Mouse (Mus musculus): ENCODE measurements around the gene Ptma. TPM values are rescaled to one million over a fixed set of nuclear protein-coding genes. Genes with fewer than 3 reads are reported as not detected.
"Not testable (repeated sequence)": the region's sequence is repeated elsewhere in the genome, so short reads cannot be mapped to it uniquely, and the experiment has no call there.

The Ptma gene
- total RNA-seq (2014; fragmentation: Nextera tagmentation), result 3,814 and 3,953 TPM in 2 replicates
- 7,771 and 8,789 TPM in 2 replicates for total RNA-seq (2017)

DNA sequence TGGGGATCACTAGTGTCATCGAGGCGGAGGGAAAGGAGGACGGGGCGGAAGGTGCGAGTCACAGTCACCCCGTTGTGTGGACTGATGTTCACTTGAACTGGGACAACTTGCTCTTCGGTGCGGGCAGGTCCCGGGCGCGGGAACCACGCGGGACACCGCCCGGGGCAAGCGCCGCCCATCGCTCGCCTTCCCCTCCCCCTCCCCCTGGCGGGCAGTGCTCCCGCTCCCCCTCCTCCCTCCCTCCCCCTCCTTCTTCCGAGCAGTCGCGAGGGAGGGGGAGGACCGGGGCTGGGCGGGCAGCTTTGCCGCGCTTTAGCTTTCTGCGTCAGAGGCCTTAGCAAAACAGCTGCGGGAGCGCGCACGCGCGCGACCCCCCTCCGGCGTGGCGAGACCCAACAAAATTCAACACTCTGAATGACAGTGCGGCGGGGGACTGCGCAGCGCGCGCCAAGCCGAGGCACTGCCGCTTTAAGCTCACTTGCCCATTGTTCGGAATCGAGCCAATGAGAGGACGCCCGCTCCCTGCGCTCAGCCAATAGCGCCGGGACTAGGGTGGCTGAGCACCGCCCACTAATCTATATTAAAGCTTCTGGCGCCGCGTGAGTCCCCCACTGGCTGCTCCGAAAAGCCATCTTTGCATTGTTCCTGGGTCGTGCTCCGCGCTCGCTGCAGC is at the start of gene Ptma:
Gene Ptma, plus strand, starts transcription at position 611 of the 673 bp plus-strand sequence.
- ATAC-seq (replicated peaks; ENCODE audit: poor library complexity, severe bottlenecking), result peak; percentile 42

DNA sequence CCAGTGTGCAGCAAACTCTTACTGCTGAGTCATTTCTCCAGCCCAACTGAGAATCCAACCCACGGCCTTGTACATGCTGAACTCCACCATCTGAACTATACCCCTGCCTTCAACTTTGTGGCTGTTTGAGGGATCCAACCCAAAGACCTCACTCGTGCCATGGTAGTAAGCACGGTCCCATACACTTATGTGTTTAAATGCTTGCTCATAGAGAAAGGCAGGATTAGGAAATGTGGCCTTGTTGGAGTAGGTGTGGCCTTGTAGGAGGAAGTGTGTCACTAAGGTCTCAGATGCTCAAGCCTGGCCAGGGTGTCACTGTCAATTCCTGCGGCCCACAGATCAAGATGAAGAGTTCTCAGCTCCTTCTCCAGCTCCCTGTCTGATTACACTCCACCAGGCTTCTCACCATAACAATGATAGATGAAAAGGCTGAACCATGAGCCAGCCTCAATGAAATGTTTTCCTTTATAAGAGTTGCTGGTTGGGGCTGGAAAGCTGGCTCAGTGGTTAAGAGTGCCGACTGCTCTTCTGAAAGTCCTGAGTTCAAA is 48.7 kb upstream of the Ptma start:
- peak; percentile 15; the same call in 1 of the 2 replicates for ATAC-seq (replicated peaks; ENCODE audit: poor library complexity, severe bottlenecking)

DNA sequence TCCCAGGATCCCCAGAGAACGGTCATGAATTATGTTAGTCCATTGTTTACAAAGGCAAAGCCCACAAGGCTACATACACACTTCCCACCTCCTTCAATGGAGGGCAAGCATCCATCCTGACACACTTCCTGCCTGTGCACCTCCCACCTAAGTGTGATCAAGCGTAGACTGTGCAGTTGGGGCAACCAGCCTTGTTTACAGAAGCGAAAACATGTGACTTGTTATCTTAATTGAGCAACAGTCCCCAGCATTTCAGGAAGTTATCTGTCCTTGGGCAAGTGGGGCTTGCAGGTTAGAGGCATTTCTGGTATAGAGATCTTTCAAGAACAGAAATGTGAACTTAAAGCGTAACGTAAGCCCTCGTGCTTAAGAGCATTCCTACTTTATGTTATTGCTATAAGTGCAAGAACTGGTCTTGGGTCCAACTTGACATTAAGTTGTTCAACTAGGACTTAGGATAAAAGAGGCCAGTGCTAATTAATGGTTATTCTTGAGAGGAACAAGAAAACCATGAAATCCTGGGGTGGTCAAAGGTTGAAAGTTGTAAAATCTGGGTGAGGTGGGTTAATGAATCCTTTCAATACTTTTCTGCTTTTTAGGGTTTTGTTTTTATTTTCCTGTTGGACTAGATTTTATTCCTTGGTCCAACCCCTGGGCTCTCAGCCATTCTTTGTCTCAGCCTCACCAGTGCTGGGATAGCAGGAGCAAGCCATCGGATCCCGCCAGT is 47.3 kb upstream of the Ptma start:
- peak; percentile 98 for ATAC-seq (replicated peaks; ENCODE audit: poor library complexity, severe bottlenecking)

DNA sequence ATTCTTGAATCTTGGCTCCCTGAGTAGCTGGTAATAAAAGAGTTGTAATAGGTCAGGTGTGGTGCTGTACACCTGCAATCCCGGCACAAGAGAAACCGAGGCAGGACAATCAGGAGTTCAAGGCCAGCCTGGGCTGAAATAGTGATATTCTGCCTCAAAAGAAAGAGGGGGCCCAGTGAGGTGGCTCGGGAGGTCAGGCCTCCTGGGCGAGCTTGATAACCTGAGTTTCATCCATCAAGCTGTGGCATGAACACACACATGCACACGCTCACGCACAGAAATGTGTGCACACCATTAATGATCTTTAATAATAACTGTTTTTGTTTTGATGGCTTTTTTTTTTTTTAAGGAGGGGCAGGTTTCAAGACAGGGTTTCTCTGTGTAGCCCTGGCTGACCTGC is 46.2 kb upstream of the Ptma start:
- ATAC-seq (replicated peaks; ENCODE audit: poor library complexity, severe bottlenecking), result no peak

DNA sequence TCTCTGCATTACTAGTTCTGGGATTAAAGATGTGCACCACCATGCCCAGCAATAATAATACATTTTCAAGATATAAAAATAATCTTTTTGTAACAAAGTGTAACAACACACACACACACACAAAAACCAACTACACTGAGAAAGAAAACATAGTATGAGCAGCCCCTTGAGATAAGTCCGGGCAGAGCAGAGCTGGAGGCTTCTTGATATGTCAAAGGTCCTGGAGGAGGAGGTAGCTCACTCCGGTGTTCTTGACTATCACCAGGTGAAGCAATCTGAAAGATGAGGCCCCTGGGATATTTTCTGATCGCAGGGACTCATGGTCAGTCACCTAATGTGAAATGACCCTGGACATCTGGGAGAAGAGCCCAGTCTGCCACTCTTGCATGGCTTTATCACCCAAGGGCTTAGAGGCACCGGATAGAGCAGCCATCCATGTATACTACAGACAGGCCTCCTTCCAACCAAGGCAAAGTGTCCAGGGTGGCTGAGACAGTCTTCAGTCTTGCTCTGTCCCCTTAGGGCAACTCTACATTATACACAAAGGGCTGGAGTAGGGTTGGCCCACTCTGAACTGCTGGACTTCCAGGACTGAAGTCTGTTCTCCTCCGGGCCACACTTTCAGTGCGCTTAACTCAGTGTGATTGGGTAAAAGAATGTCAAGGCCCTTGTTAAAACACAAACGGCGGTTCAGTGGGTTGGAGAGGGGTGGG is 45.6 kb upstream of the Ptma start:
- no peak for ATAC-seq (replicated peaks; ENCODE audit: poor library complexity, severe bottlenecking)

DNA sequence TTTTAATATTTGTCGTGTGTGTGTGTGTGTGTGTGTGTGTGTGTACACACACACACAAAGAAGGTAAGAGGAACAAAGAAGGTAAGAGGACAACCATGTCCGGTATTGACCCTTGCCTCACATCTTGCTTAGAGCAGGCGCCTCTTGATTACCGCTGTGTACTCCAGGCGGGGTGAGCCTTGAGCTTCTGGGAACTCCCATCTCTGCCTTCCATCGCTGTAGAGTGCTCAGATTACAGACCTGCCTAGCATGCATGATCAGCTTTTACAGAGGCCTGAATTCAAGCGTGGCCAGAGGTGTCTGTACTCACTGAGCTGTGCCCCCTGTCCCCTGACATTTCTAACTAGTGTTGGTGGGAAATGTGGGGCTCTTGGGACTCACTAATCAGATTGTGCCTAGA is 45.1 kb upstream of the Ptma start:
- no peak for ATAC-seq (replicated peaks; ENCODE audit: poor library complexity, severe bottlenecking)

DNA sequence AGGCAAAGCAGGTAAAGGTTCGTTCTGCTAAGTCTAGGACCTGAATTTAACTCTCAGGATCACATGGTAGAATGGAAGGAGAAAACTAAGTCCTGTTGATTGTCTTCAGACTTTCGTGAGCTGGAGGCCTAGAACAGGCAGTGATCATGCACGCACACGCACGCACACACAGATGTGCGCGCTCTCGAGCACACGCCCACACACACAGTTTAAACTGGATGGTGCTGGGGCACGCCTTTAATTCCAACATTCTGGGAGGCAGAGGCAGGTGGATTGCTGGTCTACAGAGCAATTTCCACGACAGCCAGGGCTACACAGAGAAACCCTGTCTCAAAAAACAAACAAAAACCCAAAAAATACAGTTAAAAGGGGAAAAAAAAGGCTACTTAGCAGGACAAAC is 44.2 kb upstream of the Ptma start:
- ATAC-seq (replicated peaks; ENCODE audit: poor library complexity, severe bottlenecking), result no peak

DNA sequence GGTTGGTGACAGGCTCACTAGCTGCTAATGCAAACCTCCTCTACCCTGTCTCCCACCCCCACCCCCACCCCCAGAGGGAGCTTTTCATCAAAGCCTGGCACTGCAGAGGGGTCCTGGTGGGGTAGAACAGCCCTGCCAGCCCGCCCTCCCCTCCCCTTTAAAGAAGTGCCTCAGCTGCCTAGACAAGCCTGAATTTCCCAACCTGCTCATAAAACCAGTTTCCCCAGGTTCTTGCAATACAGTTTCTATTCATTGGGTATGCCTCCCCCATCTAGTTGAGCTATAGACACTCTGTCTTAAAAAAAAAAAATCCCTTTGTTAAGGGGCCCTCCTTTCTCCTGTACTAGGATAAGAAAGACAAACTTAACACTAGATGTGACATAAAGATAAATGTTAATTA is 43.8 kb upstream of the Ptma start:
- ATAC-seq (replicated peaks; ENCODE audit: poor library complexity, severe bottlenecking), result no peak

DNA sequence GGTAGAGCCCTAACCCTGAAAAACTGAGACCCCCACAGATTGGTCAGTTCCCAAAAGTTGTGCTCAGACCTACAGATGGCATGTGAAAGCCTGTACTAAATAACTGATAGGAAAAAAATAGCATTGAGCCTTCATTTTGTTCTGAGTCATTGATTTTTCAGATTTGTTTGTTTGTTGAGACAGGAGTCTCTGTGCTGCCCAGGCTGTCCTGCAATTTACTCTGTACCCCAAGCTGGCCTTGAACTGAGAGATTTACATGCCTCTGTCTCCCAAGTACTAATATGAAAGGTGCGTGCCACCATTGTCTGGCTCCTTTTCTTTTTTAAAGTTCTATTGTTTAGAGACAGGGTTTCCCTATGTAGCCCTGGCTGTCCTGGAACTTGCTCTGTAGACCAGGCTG is 41.2 kb upstream of the Ptma start:
- no peak for ATAC-seq (replicated peaks; ENCODE audit: poor library complexity, severe bottlenecking)

DNA sequence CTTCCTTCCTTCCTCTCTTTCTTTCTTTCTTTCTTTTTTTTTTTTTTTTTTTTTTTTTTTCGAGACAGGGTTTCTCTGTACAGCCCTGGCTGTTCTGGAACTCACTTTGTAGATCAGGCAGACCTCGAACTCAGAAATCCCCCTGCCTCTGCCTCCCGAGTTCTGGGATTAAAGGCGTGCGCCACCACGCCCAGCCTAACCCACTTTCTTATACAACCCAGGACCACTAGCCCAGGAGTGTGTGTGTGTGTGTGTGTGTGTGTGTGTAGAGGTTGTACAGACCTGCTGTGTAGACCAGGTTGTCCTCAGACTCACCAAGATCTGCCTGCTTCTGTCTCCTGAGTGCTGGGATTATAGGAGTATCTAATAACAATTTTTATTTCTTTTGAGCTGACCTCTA is 40.7 kb upstream of the Ptma start:
- ATAC-seq (replicated peaks; ENCODE audit: poor library complexity, severe bottlenecking), result not testable (repeated sequence)

DNA sequence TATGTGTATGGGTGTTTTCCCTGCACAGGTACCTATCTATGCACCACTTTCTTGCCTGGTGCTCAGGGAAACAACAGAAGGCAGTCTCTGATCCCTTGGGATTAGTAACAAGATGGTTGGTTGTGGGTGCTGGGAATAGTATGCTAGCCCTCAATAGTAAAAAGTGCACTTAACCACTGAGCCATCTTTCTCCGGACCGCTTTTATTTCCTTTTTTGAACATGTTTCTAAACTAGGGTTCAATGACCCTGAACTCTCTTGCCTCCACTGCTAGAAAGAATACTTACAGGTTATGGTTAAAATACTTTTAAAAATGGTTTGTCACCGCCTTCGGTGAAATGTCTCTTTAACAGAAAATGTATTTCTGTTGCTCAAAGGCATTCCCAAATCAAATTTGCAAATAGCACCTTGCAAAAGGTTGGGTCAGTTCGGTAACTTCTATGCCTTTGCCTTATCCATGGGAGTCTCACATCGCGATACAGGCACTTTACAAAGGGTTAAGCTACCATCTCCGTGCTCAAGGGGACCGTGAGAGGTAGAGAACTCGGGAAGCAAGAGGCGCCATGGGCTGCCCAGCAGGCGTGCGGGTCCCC is 39.7 kb upstream of the Ptma start:
- no peak for ATAC-seq (replicated peaks; ENCODE audit: poor library complexity, severe bottlenecking)

DNA sequence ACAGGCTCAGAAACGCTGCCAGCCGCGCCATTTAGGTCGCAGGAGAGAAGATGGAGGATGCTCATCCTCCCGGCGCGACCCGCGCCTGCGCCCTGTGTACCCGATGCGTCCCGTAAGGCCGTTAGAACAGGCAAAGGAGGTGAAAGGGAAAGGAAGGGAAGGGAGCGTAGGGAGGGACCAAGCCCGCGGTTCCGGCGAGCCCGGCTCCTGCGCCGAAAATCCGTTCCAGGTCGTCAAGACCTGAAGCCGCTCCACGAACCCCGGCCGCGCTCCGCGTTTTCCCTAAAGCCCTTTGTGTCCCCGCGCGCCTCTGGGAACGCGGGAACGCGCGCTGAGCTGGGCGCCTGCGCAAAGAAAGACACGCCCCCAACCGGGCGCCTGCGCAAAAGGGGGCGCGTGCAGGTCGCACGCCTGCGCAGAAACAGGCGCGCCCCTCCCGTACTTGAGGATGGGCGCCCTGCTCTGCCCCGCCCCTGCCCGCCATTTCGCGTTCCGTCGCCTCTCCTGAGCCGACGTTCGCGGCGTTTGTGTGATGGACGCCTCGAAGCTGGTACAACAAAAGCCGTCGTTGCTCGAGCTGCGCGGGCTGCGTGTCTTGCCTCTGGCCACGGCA is 39.1 kb upstream of the Ptma start:
- peak; percentile 90 for ATAC-seq (replicated peaks; ENCODE audit: poor library complexity, severe bottlenecking)

DNA sequence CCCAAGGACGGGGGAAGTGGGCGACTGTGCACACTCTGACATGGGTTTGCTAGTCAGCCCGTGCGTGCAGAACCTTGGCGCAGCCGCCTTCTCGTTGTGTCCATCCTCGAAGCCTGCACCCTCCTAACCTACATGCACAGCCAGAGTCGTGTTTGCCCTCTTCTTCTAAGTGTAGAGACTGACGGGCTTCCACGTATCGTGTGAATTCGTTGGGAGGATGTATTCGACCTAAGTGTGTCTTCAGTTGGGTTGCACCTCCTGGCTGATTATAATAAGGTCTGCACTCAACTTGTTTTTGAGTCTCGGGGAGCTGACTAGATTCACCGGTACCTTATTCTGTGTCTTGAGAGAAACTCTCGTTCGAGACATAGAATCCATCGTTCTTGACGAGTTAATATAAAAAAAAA is 38.6 kb upstream of the Ptma start:
- no peak; the same call in 1 of the 2 replicates for ATAC-seq (replicated peaks; ENCODE audit: poor library complexity, severe bottlenecking)

DNA sequence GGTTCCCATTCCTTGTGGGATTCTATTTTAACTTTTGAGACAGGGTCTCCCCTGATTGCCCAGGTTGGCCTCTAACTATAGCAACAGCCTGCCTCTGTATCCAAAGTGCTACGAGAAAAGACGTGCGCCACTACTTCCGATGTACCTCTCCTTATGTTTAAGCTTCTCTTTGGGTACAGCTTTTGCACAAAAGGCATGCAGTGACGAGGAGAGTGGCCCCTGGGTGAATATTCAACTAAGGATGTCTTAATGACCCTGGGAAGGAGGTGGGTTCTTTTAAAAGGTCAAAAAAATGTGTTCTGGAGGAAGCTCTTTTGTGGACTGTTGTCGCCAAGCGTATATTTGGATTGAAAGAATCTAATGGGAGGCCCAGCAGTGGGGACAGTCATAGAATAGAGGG is 38.2 kb upstream of the Ptma start:
- ATAC-seq (replicated peaks; ENCODE audit: poor library complexity, severe bottlenecking), result no peak

DNA sequence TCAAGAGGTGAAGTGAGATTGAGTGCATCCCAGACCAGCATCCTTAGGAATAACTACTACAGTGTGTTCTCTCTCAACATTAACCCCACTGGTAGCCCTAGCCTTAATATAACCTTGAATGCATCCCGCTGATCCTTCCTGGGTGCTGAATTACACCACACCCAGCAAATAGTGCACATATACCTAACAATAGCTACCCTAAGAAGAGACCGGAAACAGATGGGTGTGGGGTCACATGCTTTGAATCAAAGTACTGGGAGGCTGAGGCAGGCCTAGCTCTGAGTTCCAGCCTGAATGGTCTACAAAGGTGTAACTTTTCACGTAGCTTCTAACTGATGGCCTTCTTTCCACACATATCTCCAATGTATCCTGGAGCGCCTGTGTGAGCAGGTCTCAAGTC is 37.8 kb upstream of the Ptma start:
- ATAC-seq (replicated peaks; ENCODE audit: poor library complexity, severe bottlenecking), result no peak

DNA sequence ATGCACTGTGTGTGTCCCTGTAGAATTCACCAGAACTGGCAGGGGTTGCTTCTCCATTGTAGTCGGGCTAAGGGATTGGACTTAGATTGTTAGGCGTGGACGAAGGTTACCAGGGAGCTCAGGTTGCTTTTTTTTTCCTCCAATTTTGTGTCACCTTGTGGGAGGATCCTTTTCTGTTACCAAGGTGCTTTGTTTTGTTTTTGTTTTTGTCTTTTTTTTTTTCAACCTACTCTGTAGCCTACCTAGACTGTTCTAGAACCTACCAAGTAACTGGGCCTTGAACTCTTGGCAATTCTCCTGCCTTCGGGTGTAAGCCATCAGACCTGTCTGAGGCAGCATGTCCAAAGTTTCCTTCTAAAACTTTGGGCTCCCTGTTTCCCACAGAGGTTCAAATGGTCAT is 36.6 kb upstream of the Ptma start:
- no peak for ATAC-seq (replicated peaks; ENCODE audit: poor library complexity, severe bottlenecking)

DNA sequence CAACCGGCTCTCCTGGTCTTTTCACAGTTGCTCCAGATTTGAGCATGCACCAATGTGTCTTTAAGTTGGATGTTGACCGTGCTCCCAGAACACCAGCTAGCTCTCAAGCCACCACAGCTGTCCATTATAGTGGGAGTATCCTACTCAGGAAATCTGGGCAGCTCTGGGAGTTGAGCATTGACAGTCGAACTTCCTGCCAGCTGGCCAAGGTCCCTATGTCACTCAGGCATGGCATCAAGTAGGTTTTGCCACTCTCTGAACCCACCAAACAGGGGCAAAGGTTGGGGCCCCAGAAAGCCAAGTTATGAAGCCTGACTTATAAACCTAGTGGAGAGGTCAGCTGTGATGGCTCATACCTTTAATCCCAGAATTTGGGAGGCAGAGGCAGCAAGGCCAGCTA is 35.8 kb upstream of the Ptma start:
- no peak for ATAC-seq (replicated peaks; ENCODE audit: poor library complexity, severe bottlenecking)

DNA sequence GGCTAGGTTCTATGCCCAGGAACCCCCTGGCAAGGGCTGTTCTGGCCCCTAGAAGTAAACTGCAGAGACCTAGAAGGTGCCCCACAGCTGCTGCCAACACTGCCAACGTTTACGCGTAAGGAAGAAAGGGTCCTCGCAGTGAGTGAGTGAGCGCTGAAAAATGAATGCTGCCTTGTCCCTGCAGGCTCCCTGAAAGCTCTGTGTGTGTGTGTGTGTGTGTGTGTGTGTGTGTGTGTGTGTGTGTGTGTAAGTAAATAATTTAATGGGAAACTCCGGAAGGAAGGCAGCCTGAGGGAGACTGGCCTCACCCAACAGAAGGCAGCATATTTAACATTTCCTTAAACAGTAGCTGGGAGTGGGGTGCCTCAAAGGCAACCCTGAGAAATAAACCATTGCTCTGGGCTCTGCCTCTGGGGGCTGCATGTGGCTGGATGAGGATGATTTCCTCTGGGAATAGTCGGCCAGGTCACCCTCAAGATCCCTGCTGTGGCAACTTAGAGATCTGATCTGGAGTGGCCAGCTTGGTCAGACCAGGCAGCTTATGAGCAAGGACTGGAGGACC is 34.9 kb upstream of the Ptma start:
- no peak for ATAC-seq (replicated peaks; ENCODE audit: poor library complexity, severe bottlenecking)

DNA sequence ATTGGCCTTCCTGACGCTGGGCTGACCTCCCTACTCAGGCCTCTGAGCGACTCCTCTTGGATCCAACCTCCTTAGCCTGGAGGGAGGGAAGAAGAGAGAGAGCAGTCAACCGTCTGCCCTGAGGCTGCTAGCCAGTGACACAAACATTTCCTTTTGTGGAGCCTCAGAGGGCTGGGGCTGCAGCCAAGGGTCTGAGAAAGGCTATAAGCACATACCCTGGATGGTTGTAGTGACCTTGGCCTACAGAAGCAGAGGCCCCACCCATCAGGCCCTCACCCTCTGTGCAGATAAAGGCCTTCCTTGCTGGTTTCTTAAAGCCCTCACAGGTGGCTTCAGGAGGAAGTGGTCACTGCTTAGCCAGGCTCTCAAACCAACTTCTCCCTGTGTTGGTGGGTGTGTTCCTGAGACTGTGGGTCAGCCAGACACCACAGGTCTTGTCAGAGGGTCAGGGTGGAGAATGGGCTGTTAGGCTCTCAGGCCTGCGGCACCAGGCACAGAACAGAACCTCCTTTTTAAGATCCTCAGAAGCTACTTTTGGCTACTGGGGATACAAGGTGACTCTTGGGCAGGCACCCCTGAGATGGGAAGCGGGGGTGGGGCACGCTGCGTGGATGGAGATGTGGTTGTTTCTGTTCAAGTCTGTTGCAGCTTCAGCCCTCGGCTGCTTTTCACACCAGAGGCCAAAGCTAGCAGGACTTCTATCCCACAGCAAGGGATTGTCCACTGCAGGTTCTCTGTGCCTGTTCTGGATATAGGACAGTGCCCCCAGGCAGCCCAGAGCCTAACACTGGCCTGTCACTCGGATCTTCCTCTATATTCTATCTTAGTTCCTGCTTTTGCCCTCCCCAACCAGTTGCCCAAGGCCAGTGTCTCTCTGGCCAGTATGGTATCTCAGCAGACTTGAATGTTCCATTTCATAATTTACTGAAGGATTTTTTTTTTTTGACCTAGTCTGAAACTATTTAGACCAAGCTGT is 34.1 kb upstream of the Ptma start:
- ATAC-seq (replicated peaks; ENCODE audit: poor library complexity, severe bottlenecking), result peak; percentile 83
